Mouse (Mus musculus) neural tube, embryonic 12.5 days (tissue): ENCODE measurements around the gene Nxpe3. TPM values are rescaled to one million over a fixed set of nuclear protein-coding genes. Genes with fewer than 3 reads are reported as not detected.
A peak's percentile ranks its signal among the peaks of the same experiment; 100 is the strongest.
"Not testable (repeated sequence)": the region's sequence is repeated elsewhere in the genome, so short reads cannot be mapped to it uniquely, and the experiment has no call there.

Source experiments
- ATAC-seq: fragments of 200-750 bp; cut with Nextera tagmentation; 2 replicates; pipeline ENCODE4 v1.8.0; 2017; ENCODE audit warnings: low read depth, mild to moderate bottlenecking, moderate TSS enrichment, moderate library complexity; ENCODE audit not compliant: low FRiP score
- H3K27ac ChIP-seq: fragments of 300-500 bp; sonication (generic); 2 replicates; pipeline ENCODE4 v1.5.1; 2016
- H3K27me3 ChIP-seq: fragments of 300-500 bp; sonication (generic); replicated peaks from 2 replicates; pipeline ENCODE4 v1.6.1; 2016; ENCODE audit warnings: mild to moderate bottlenecking
- H3K36me3 ChIP-seq: fragments of 300-500 bp; sonication (generic); 2 replicates; pipeline ENCODE4 v1.6.1; 2016; ENCODE audit warnings: mild to moderate bottlenecking
- H3K4me1 ChIP-seq: fragments of 300-500 bp; sonication (generic); 2 replicates; pipeline ENCODE4 v1.6.1; 2016
- H3K4me2 ChIP-seq: fragments of 300-500 bp; sonication (generic); replicated peaks from 2 replicates; pipeline ENCODE4 v1.6.1; 2016; ENCODE audit warnings: mild to moderate bottlenecking
- H3K4me3 ChIP-seq: fragments of 300-500 bp; sonication (generic); 2 replicates; pipeline ENCODE4 v1.5.1; 2016
- H3K9ac ChIP-seq: fragments of 300-500 bp; sonication (generic); 2 replicates; pipeline ENCODE4 v1.6.1; 2016; ENCODE audit warnings: mild to moderate bottlenecking
- H3K9me3 ChIP-seq: fragments of 300-500 bp; sonication (generic); 2 replicates; pipeline ENCODE4 v1.6.1; 2016; ENCODE audit warnings: mild to moderate bottlenecking
- WGBS: fragments of 180-500 bp; shearing (Covaris S2); methylation state at CpG from one replicate; pipeline ENCODE4 v1.1.7; 2016; 5-methylcytosine and 5-hydroxymethylcytosine counted together
- polyA plus RNA-seq: library from polyadenylated mRNA; unstranded; fragments of >200 nt; fragmentation: Nextera tagmentation; extraction: Ambion mirVana; gene quantifications from 2 replicates; pipeline ENCODE4 v1.2.1, GENCODE M21; 2016

Nxpe3 gene
- polyA plus RNA-seq, 1 experiment from 2014 or later: 0.96 TPM

DNA sequence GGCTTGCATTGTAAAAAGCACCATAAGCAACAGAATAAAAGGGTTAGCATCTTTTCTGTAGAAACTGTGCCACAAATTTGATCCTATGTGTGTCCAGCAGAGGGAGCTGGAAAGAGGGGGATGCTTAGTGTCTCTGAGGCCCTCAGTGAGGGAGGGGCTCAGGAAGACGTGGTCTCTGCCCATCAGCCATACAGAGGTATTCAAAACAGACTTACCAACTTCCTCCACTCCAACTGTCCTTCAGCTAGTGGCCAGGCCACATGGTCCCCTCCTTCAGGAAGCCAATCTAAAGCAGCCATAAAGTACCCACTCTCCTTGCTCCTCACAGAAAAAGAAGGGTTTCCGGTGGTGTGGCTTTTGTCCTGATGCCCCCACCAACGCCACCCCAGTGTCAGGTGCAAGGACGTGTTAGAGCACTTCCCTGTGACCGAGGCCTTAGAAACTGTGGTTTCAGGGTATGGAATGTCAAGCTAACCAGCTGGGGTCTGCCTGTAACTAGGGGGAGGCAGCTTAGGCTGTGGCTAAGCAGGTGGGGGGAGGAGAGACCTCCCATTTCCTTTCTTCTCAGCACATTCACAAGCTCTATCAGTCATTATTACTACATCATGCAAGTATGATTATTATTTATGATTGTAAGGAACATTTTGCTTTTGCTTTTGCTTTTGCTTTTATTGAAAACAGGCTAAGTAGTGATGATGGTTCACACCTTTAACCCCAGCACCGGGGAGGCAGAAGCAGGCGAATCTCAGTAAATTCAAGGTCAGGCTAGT is 7.1 kb downstream of the Nxpe3 start:
- WGBS: 62% methylated on average over 7 of the region's 7 CpGs

DNA sequence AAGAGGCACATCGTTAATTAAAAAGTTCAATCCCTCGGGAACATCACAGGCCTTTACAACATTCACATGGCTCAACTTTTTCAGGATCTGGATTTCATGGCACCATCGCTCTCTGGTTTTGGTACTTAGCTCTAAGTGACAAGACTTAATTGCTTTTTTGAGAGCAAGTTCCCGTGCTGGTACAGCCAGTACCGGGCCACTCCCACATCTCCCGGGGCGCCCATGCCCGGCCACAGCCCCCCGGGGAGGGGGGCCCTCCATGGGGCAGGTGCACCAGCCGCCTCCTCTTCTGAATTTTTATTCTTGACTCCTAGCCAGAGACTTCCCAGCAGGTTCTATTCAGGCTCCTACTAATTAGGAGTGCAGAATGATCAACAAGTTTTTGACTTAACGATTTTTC is 10.8 kb downstream of the Nxpe3 start:
- Histone ChIP-seq H3K9me3 (no peaks in the 10 kb centered on the region), H3K4me3 (no peak overlapping the region), H3K4me2 (no peak overlapping the region), H3K4me1 (no peaks in the 10 kb centered on the region), H3K9ac (no peak overlapping the region), H3K36me3 (no peaks in the 10 kb centered on the region; the same call in 1 of the 2 replicates), H3K27me3 (no peaks in the 10 kb centered on the region), H3K27ac (no peak overlapping the region)
- ATAC-seq: no peak
- WGBS: 84% methylated on average over 11 of the region's 11 CpGs

More for the DNA sequence above, 7.1 kb downstream of the Nxpe3 start:
- no peak overlapping the region for H3K27ac ChIP-seq
- no peaks in the 10 kb centered on the region for H3K9me3 ChIP-seq
- H3K4me1 ChIP-seq: no peaks in the 10 kb centered on the region
- H3K27me3 ChIP-seq: no peaks in the 10 kb centered on the region
- H3K4me3 ChIP-seq: no peak overlapping the region
- no peak overlapping the region for H3K9ac ChIP-seq
- H3K36me3 ChIP-seq: no peaks in the 10 kb centered on the region; the same call in 1 of the 2 replicates
- no peak overlapping the region for H3K4me2 ChIP-seq
- 0 out of 2 replicates have a peak, but pooled peaks have one; percentile 37 for ATAC-seq

DNA sequence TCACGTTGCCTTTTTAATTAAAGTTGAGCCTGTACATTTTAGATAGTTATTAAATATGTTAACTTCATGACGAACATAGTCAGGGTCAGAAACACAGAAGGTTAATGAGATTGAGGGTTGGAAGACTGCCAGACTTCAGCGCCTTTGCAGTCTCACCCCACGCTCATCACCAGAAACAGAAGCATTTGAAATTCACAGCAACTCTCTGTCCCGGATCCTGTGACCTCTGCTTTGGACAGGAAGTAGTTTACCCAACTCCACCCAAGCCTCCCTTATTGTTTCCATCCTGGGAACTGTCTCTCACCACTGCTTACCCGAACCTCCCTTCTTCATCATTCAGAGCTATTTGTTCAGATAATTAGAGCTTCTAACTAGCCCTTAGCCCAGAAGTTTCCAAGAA is 19.1 kb downstream of the Nxpe3 start:
- no peaks in the 10 kb centered on the region for H3K9me3 ChIP-seq
- H3K4me3 ChIP-seq: no peak overlapping the region
- H3K4me1 ChIP-seq: no peaks in the 10 kb centered on the region
- H3K4me2 ChIP-seq: no peak overlapping the region
- no peaks in the 10 kb centered on the region for H3K36me3 ChIP-seq
- 75% methylated on average over 6 of the region's 6 CpGs for WGBS
- no peak overlapping the region for H3K9ac ChIP-seq
- H3K27ac ChIP-seq: no peak overlapping the region
- H3K27me3 ChIP-seq: no peaks in the 10 kb centered on the region
- ATAC-seq: no peak

DNA sequence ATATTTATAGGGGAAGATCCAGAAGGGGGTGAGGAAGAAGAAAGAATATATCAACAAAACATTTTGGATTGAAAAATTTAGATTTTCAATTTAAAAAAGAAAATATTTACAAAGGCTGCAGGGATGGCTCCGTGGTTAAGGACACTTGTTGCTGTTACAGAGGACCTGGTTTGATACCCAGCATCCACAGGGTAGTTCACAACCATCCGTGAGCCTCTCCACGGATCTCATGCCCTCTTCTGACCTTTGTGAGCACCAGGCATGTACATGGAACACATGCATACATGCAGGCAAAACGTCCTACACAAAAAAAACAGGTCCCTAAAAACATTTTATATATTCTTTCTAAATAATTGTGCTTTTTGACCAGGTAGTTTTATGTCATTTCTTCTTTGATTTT is 31.3 kb downstream of the Nxpe3 start:
- Histone ChIP-seq H3K27me3 (no peaks in the 10 kb centered on the region), H3K9me3 (no peaks in the 10 kb centered on the region), H3K4me1 (no peaks in the 10 kb centered on the region), H3K9ac (no peak overlapping the region), H3K27ac (no peak overlapping the region), H3K36me3 (no peaks in the 10 kb centered on the region), H3K4me3 (no peak overlapping the region), H3K4me2 (no peak overlapping the region)
- no peak for ATAC-seq
- WGBS: 64% methylated on average over 4 of the region's 4 CpGs

DNA sequence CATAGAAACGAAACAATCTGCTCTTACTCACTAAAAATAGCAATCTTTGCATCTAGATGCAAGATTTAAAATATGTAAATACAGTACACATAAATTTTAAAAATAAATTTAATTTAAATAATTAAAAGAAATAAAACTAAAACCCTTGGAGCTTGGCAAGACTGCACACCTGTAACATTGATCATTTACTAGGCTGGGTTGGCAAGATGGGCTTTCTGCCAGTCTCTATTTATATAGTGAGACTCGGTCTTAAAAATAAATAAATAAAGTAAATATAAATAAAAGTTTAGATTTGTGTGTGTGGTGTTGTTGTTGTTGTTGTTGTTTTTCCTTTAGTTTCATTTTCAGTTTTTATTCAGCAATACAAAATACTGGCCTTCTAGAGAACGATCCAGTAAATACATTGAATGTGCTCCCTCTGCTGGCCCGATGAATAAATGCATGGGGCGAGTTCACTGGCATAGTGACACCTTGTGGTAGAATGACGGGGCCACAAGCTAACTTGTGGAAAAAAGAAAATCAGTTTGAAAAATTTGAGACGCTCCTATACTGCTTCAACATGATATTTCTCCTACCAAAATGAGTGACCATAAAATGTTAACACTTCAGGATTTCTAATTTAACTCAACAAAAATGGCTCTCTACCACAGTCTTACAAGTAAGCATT is 31.8 kb downstream of the Nxpe3 start:
- H3K27ac ChIP-seq: no peak overlapping the region
- no peaks in the 10 kb centered on the region for H3K9me3 ChIP-seq
- H3K9ac ChIP-seq: no peak overlapping the region
- no peak overlapping the region for H3K4me2 ChIP-seq
- no peak overlapping the region for H3K4me3 ChIP-seq
- peak; percentile 50; the same call in 1 of the 2 replicates for ATAC-seq
- no peaks in the 10 kb centered on the region for H3K27me3 ChIP-seq
- no peaks in the 10 kb centered on the region for H3K36me3 ChIP-seq
- H3K4me1 ChIP-seq: no peaks in the 10 kb centered on the region
- 28% methylated on average over 7 of the region's 7 CpGs for WGBS

DNA sequence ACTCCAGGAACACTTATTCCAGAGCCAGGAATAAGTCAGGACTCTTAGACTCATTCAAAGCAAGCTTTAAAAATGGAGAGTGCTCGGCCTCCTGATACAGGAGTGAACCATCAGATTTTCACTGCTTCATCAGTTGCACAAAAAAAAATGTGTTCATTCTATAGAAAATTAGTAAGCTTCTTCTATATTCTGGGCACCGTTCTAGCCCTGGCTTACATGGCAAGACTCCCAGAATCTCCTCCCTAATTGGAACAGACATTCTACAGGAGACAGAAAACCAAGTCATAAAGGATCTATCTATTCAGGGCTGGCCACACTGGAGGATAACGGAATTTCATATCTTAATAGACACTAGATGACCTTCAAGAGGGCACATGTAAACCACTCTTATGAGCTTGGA is 34.0 kb downstream of the Nxpe3 start:
- H3K9ac ChIP-seq: no peak overlapping the region
- H3K4me3 ChIP-seq: no peak overlapping the region
- no peaks in the 10 kb centered on the region for H3K4me1 ChIP-seq
- H3K27ac ChIP-seq: no peak overlapping the region
- 89% methylated on average over 3 of the region's 3 CpGs for WGBS
- H3K36me3 ChIP-seq: no peaks in the 10 kb centered on the region
- H3K9me3 ChIP-seq: no peaks in the 10 kb centered on the region
- ATAC-seq: no peak
- no peak overlapping the region for H3K4me2 ChIP-seq
- H3K27me3 ChIP-seq: no peaks in the 10 kb centered on the region

DNA sequence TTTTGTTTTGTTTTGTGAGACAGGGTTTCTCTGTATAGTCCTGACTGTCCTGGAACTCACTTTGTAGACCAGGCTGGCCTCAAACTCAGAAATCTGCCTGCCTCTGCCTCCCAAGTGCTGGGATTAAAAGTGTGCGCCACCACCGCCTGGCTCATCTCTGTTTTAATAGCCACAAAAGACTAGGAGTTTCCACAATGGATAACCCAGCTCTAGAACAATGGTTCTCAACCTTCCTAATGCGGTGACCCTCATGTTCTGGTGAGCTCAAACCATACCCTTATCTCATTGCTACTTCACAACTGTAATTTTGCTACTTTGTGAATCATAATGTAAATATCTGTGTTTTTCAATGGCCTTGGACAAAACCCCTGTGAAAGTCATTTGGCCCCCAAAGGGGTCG is 35.7 kb downstream of the Nxpe3 start:
- WGBS: 94% methylated on average over 4 of the region's 4 CpGs
- H3K4me2 ChIP-seq, H3K4me1 ChIP-seq, ATAC-seq, H3K36me3 ChIP-seq, H3K27ac ChIP-seq, H3K9me3 ChIP-seq, H3K9ac ChIP-seq, H3K27me3 ChIP-seq, H3K4me3 ChIP-seq: not testable (repeated sequence)

DNA sequence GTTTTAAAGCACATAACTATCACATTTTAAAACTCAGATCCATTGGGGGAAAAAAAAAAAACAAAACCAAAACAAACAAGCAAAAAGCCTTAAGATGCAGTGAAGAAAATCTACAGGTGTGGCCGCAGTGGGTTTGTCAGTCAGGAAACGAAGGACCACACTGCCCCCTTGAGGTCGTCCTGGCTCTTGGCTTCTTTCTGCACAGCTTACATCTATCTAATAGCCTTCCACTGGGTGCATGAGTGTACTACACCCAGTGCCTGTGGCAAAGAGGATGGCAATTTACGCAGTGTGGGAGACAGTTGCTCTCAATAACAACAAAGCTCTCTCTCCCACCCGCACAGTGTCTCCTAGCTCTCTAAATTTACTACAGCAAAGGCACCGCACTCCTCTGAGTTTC is 36.6 kb downstream of the Nxpe3 start:
- Histone ChIP-seq H3K4me1 (no peaks in the 10 kb centered on the region), H3K4me3 (no peak overlapping the region), H3K27me3 (no peaks in the 10 kb centered on the region), H3K27ac (no peak overlapping the region), H3K9me3 (no peaks in the 10 kb centered on the region), H3K36me3 (no peaks in the 10 kb centered on the region), H3K9ac (no peak overlapping the region), H3K4me2 (no peak overlapping the region)
- ATAC-seq: no peak
- WGBS: 62% methylated on average over 6 of the region's 6 CpGs

DNA sequence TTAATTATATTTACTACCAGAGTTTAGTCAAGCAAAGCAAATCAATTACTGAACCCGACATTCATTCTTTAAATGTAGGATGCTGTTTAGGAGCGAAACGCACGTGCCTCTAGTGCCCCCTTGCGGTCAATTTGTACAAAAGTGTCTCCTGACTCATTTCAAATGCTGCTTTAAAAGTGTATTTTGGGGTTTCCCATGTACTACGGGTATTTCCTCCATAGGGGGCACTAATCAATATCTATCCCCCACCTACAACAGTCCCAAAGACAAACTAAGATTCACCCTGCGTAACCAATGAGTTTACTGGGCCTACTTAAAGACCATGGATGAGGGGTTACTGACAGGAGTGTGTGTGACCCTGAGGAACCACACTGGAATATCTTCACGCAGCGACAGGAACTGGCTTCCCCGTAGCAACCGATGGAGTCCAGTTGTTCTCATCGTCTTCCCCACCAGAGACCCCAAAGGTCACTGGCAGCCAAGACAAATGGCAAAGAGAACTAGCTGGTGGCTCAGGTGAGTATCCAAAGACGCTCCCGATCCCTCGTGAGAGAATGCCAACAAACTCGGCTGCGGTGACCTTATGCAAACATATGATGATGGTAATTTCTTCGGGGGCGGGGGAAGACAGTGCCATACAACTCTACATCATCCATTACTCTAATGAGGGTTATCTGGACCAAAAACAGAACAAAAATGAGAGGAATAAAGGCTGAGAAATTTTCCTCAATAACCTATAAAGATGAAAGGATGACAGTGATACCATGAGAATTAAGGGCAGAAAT is 42.0 kb downstream of the Nxpe3 start:
- H3K9me3 ChIP-seq: no peaks in the 10 kb centered on the region
- 53% methylated on average over 19 of the region's 19 CpGs for whole genome bisulfite sequencing
- no peaks in the 10 kb centered on the region for H3K27me3 ChIP-seq
- H3K4me3 ChIP-seq: no peak overlapping the region
- ATAC-seq: peak; percentile 86
- no peaks in the 10 kb centered on the region for H3K36me3 ChIP-seq
- H3K9ac ChIP-seq: no peak overlapping the region
- H3K4me2 ChIP-seq: no peak overlapping the region
- H3K27ac ChIP-seq: no peak overlapping the region
- H3K4me1 ChIP-seq: no peaks in the 10 kb centered on the region

DNA sequence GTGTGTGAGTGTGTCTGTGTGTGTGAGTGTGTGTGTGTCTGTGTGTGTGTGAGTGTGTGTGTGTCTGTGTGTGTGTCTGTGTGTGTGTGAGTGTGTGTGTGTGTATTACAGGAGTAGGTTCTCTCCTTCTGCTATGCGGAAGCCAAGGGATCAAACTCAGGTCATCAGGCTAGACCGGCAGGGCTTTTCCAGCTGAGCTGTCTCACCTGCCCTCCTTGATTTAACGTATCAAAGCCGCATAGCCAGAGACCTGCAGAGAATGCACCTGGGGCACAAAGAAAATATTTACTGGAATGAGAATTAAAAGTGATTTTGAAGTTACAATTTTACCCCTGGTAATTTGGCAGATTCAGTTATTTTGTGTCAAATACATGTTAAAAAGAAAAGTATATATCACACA is 42.6 kb downstream of the Nxpe3 start:
- Histone ChIP-seq H3K9ac (no peak overlapping the region), H3K36me3 (no peaks in the 10 kb centered on the region), H3K4me3 (no peak overlapping the region), H3K4me2 (no peak overlapping the region), H3K27ac (no peak overlapping the region), H3K9me3 (no peaks in the 10 kb centered on the region), H3K27me3 (no peaks in the 10 kb centered on the region), H3K4me1 (no peaks in the 10 kb centered on the region)
- 29% methylated on average over 4 of the region's 4 CpGs for WGBS
- ATAC-seq: peak; percentile 67; the same call in 1 of the 2 replicates

DNA sequence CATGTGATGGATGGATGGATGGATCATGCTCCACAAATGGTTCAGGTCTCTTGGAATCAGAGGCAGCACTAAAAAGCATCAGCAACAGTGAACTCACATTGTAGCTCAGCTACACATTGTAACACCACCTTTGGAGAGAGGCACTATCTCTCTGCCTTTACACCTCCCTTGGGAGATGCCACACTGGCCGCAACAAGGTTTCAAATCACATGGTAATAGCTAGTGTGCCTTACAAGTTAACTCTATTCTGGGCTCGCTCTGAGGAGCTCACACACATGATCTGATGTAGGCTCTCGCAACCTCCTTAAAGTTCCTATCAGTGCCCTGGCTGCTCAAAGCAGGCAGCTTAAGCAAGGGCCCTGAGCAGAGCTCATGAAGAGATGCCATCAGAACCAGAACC is 44.6 kb downstream of the Nxpe3 start:
- no peak for ATAC-seq
- no peaks in the 10 kb centered on the region for H3K36me3 ChIP-seq
- H3K27ac ChIP-seq: no peak overlapping the region
- no peak overlapping the region for H3K4me3 ChIP-seq
- no peak overlapping the region for H3K9ac ChIP-seq
- no peaks in the 10 kb centered on the region for H3K27me3 ChIP-seq
- 87% methylated on average over 3 of the region's 3 CpGs for WGBS
- no peak overlapping the region for H3K4me2 ChIP-seq
- H3K9me3 ChIP-seq: no peaks in the 10 kb centered on the region
- no peaks in the 10 kb centered on the region for H3K4me1 ChIP-seq

DNA sequence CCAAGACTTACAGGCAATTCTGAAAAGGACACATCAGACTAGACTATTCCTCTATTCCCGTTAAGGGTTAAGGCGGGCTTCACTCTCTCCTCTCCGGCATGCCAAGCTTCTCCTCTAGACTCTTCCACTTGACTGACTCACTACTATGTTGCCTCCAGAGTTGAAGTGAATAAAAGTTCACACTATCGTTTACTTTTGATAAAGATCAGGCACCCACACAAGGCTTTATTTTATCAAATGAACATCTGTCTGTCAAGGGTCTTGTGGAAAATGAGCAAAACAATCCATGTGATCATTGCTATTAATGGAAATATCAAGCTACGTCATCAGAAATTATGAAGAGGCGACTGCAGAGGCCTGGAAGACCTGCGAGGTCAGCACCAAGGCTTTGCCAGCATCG is 47.4 kb downstream of the Nxpe3 start:
- no peak overlapping the region for H3K4me2 ChIP-seq
- H3K9me3 ChIP-seq: 0 out of 2 replicates have a peak, but pooled peaks cover 6% of the 10 kb centered on the region
- H3K4me3 ChIP-seq: no peak overlapping the region
- peaks cover 14% of the 10 kb centered on the region for H3K36me3 ChIP-seq
- ATAC-seq: no peak
- H3K27me3 ChIP-seq: no peaks in the 10 kb centered on the region
- H3K27ac ChIP-seq: no peak overlapping the region
- H3K4me1 ChIP-seq: no peaks in the 10 kb centered on the region
- no peak overlapping the region for H3K9ac ChIP-seq
- 82% methylated on average over 8 of the region's 8 CpGs for WGBS
